Mouse (Mus musculus) neural tube, embryonic 14.5 days (tissue): ENCODE results near the gene Acvr2a. TPM values are rescaled to one million over a fixed set of nuclear protein-coding genes. Genes with fewer than 3 reads are reported as not detected.

Experiments
- ATAC-seq: fragments of 200-750 bp; cut with Nextera tagmentation; 2 replicates; pipeline ENCODE4 v1.8.0; 2017; ENCODE audit warnings: low read depth, mild to moderate bottlenecking, moderate TSS enrichment, moderate library complexity
- H3K27ac ChIP-seq: fragments of 300-500 bp; sonication (generic); 2 replicates; pipeline ENCODE4 v1.5.1; 2014; ENCODE audit warnings: low read depth, mild to moderate bottlenecking, control low read depth, low read length, moderate library complexity, mixed read lengths
- H3K27me3 ChIP-seq: fragments of 300-500 bp; sonication (generic); 2 replicates; pipeline ENCODE4 v1.6.1; 2014; ENCODE audit warnings: low read length; ENCODE audit not compliant: control insufficient read depth, insufficient read depth
- H3K36me3 ChIP-seq: fragments of 300-500 bp; sonication (generic); 2 replicates; pipeline ENCODE4 v1.6.1; 2014; ENCODE audit warnings: low read length, mixed read lengths; ENCODE audit not compliant: control insufficient read depth, insufficient read depth
- H3K4me1 ChIP-seq: fragments of 300-500 bp; sonication (generic); 2 replicates; pipeline ENCODE4 v1.6.1; 2014; ENCODE audit warnings: low read length; ENCODE audit not compliant: control insufficient read depth, insufficient read depth
- H3K4me2 ChIP-seq: fragments of 300-500 bp; sonication (generic); 2 replicates; pipeline ENCODE4 v1.6.1; 2014; ENCODE audit warnings: mild to moderate bottlenecking, low read depth, low read length, control low read depth
- H3K4me3 ChIP-seq: fragments of 300-500 bp; sonication (generic); 2 replicates; pipeline ENCODE4 v1.5.1; 2014; ENCODE audit warnings: low read depth, low read length, control low read depth, mixed read lengths
- H3K9ac ChIP-seq: fragments of 300-500 bp; sonication (generic); replicated peaks from 2 replicates; pipeline ENCODE4 v1.6.1; 2014; ENCODE audit warnings: low read depth, mild to moderate bottlenecking, control low read depth, low read length, mixed read lengths
- H3K9me3 ChIP-seq: fragments of 300-500 bp; sonication (generic); 2 replicates; pipeline ENCODE4 v1.6.1; 2016; ENCODE audit warnings: low read length; ENCODE audit not compliant: control insufficient read depth
- WGBS: fragments of 180-500 bp; shearing (Covaris S2); extraction: QIAGEN DNeasy Blood & Tissue Kit; methylation state at CpG from one replicate; pipeline ENCODE4 v1.1.7; 2014; 5-methylcytosine and 5-hydroxymethylcytosine counted together
- polyA plus RNA-seq: library from polyadenylated mRNA; unstranded; fragments of >200 nt; fragmentation: Nextera tagmentation; extraction: Ambion mirVana; gene quantifications from 2 replicates; pipeline ENCODE4 v1.2.1, GENCODE M21; 2014

Acvr2a gene
- polyA plus RNA-seq, 1 experiment from 2014 or later: 67.2 TPM

GRCm38 (mm10) chr2:48815039-48815590 lies 1.2 kb downstream of the Acvr2a start:
- Histone ChIP-seq H3K4me3 (peak overlapping the region; percentile 89), H3K9me3 (no peaks in the 10 kb centered on the region), H3K27me3 (no peaks in the 10 kb centered on the region), H3K36me3 (no peaks in the 10 kb centered on the region), H3K4me1 (peaks cover 14% of the 10 kb centered on the region; the same call in 1 of the 2 replicates), H3K9ac (peak overlapping the region; percentile 88), H3K4me2 (peak overlapping the region; percentile 63), H3K27ac (peak overlapping the region; percentile 98)
- no peak for ATAC-seq
- WGBS: 2% methylated on average over 15 of the region's 15 CpGs

- 14% methylated on average over 9 of the region's 9 CpGs for WGBS
- peak overlapping the region; percentile 88 for H3K9ac ChIP-seq
- peaks cover 14% of the 10 kb centered on the region; the same call in 1 of the 2 replicates for H3K4me1 ChIP-seq
- H3K27me3 ChIP-seq: no peaks in the 10 kb centered on the region
- H3K4me3 ChIP-seq: peak overlapping the region; percentile 89
- peak overlapping the region; percentile 63 for H3K4me2 ChIP-seq
- no peaks in the 10 kb centered on the region for H3K9me3 ChIP-seq
- H3K27ac ChIP-seq: peak overlapping the region; percentile 68
- no peak for ATAC-seq
- no peaks in the 10 kb centered on the region for H3K36me3 ChIP-seq
Measured at GRCm38 (mm10) chr2:48816141-48817028, 2.5 kb downstream of the Acvr2a start.

- H3K9ac ChIP-seq: no peak overlapping the region
- no peaks in the 10 kb centered on the region for H3K9me3 ChIP-seq
- no peak overlapping the region for H3K27ac ChIP-seq
- H3K36me3 ChIP-seq: no peaks in the 10 kb centered on the region
- no peak overlapping the region for H3K4me3 ChIP-seq
- 95% methylated on average over 2 of the region's 2 CpGs for WGBS
- no peaks in the 10 kb centered on the region for H3K27me3 ChIP-seq
- no peaks in the 10 kb centered on the region for H3K4me1 ChIP-seq
- H3K4me2 ChIP-seq: no peak overlapping the region
- ATAC-seq: no peak
Measured at GRCm38 (mm10) chr2:48825878-48826277, 12.0 kb downstream of the Acvr2a start.

- no peak overlapping the region for H3K9ac ChIP-seq
- H3K4me2 ChIP-seq: no peak overlapping the region
- no peaks in the 10 kb centered on the region for H3K4me1 ChIP-seq
- H3K27me3 ChIP-seq: no peaks in the 10 kb centered on the region
- H3K27ac ChIP-seq: no peak overlapping the region
- H3K9me3 ChIP-seq: no peaks in the 10 kb centered on the region
- ATAC-seq: no peak
- H3K36me3 ChIP-seq: no peaks in the 10 kb centered on the region
- H3K4me3 ChIP-seq: no peak overlapping the region
Measured at GRCm38 (mm10) chr2:48826380-48826779, 12.5 kb downstream of the Acvr2a start.

GRCm38 (mm10) chr2:48830492-48830891 lies 16.6 kb downstream of the Acvr2a start:
- Histone ChIP-seq H3K36me3 (no peaks in the 10 kb centered on the region), H3K4me3 (no peak overlapping the region), H3K4me1 (no peaks in the 10 kb centered on the region), H3K27ac (no peak overlapping the region), H3K4me2 (no peak overlapping the region), H3K27me3 (no peaks in the 10 kb centered on the region), H3K9ac (no peak overlapping the region), H3K9me3 (no peaks in the 10 kb centered on the region)
- 94% methylated on average over 2 of the region's 2 CpGs for WGBS
- ATAC-seq: no peak

- Histone ChIP-seq H3K9me3 (no peaks in the 10 kb centered on the region), H3K4me1 (no peaks in the 10 kb centered on the region), H3K27ac (no peak overlapping the region), H3K36me3 (no peaks in the 10 kb centered on the region), H3K9ac (no peak overlapping the region), H3K27me3 (no peaks in the 10 kb centered on the region), H3K4me2 (no peak overlapping the region), H3K4me3 (no peak overlapping the region)
- ATAC-seq: no peak
- 82% methylated on average over 5 of the region's 5 CpGs for WGBS
Measured at GRCm38 (mm10) chr2:48832305-48832704, 18.4 kb downstream of the Acvr2a start.

- no peaks in the 10 kb centered on the region for H3K27me3 ChIP-seq
- H3K27ac ChIP-seq: no peak overlapping the region
- H3K9me3 ChIP-seq: no peaks in the 10 kb centered on the region
- H3K4me2 ChIP-seq: no peak overlapping the region
- H3K4me1 ChIP-seq: no peaks in the 10 kb centered on the region
- H3K9ac ChIP-seq: no peak overlapping the region
- no peak overlapping the region for H3K4me3 ChIP-seq
- no peaks in the 10 kb centered on the region for H3K36me3 ChIP-seq
- 64% methylated on average over 3 of the region's 3 CpGs for WGBS
- no peak for ATAC-seq
Measured at GRCm38 (mm10) chr2:48833884-48834450, 20.1 kb downstream of the Acvr2a start.

- no peak for ATAC-seq
- Histone ChIP-seq H3K9me3 (no peaks in the 10 kb centered on the region), H3K4me2 (no peak overlapping the region), H3K27ac (no peak overlapping the region), H3K4me3 (no peak overlapping the region), H3K36me3 (no peaks in the 10 kb centered on the region), H3K27me3 (no peaks in the 10 kb centered on the region), H3K4me1 (no peaks in the 10 kb centered on the region), H3K9ac (no peak overlapping the region)
- WGBS: 81% methylated on average over 3 of the region's 3 CpGs
Measured at GRCm38 (mm10) chr2:48841611-48842470, 27.9 kb downstream of the Acvr2a start.
